Mouse (Mus musculus) MEL (cell line): ENCODE measurements around the gene Pitpnb. TPM values are rescaled to one million over a fixed set of nuclear protein-coding genes. Genes with fewer than 3 reads are reported as not detected.

Experiments used
- DNase-seq: peaks from one replicate; pipeline ENCODE4 v3.0.0; 2011; ENCODE audit warnings: low read depth, low spot score
- H3K27ac ChIP-seq: 2 replicates; pipeline ENCODE4 v1.5.1; 2012; ENCODE audit warnings: low read depth, mild to moderate bottlenecking, control low read depth, low read length, moderate library complexity; ENCODE audit not compliant: control insufficient read depth
- H3K27me3 ChIP-seq, 2 experiments: fragments of 150-350 bp in 1 of 2; sonication (generic) in 1 of 2; 2 replicates each; pipeline ENCODE4 v1.6.1; 2012; ENCODE audit warnings: low read length in 2 of 2, mild to moderate bottlenecking in 2 of 2, improper control_type of control experiment in 1 of 2, moderate library complexity in 1 of 2; ENCODE audit not compliant: insufficient read depth in 2 of 2, control insufficient read depth in 1 of 2
- H3K36me3 ChIP-seq, 2 experiments: 2 replicates each; pipeline ENCODE4 v1.6.1; 2012 to 2014; ENCODE audit warnings: low read length in 2 of 2, improper control_type of control experiment in 1 of 2, inconsistent platforms in 1 of 2, mild to moderate bottlenecking in 1 of 2; ENCODE audit not compliant: insufficient read depth in 2 of 2, control insufficient read depth in 1 of 2
- H3K4me1 ChIP-seq, 2 experiments: fragments of 150-350 bp in 1 of 2; sonication (generic) in 1 of 2; 2 replicates each; pipeline ENCODE4 v1.6.1; 2012; ENCODE audit warnings: low read length in 2 of 2, improper control_type of control experiment in 1 of 2, mild to moderate bottlenecking in 1 of 2; ENCODE audit not compliant: insufficient read depth in 2 of 2, control insufficient read depth in 1 of 2
- H3K4me3 ChIP-seq, 2 experiments: fragments of 150-350 bp in 1 of 2; sonication (generic) in 1 of 2; 2 replicates each; pipeline ENCODE4 v1.5.1; 2012; ENCODE audit warnings: low read depth in 2 of 2, low read length in 2 of 2, mild to moderate bottlenecking in 2 of 2, moderate library complexity in 2 of 2, control low read depth in 1 of 2, improper control_type of control experiment in 1 of 2; ENCODE audit not compliant: control insufficient read depth in 1 of 2, insufficient read depth in 1 of 2
- H3K79me2 ChIP-seq: 2 replicates; pipeline ENCODE4 v1.6.1; 2012; ENCODE audit warnings: mild to moderate bottlenecking, low read length, moderate library complexity; ENCODE audit not compliant: control insufficient read depth, poor library complexity, insufficient read depth
- H3K9ac ChIP-seq: 2 replicates; pipeline ENCODE4 v1.6.1; 2012; ENCODE audit warnings: low read depth, mild to moderate bottlenecking, control low read depth, low read length, moderate library complexity; ENCODE audit not compliant: control insufficient read depth, poor library complexity, severe bottlenecking
- H3K9me3 ChIP-seq: fragments of 150-350 bp; sonication (generic); replicated peaks from 2 replicates; pipeline ENCODE4 v1.6.1; 2012; ENCODE audit warnings: mild to moderate bottlenecking, low read length, improper control_type of control experiment, moderate library complexity; ENCODE audit not compliant: insufficient read depth
- BHLHE40 ChIP-seq: IDR thresholded peaks from 2 replicates; pipeline ENCODE4 v1.6.1; 2012; ENCODE audit warnings: low read depth, mild to moderate bottlenecking, inconsistent platforms, low read length, improper control_type of control experiment, borderline replicate concordance
- CHD2 ChIP-seq: IDR thresholded peaks from 2 replicates; pipeline ENCODE4 v1.6.1; 2011; ENCODE audit warnings: low read length, improper control_type of control experiment
- CTCF ChIP-seq, 3 experiments: IDR thresholded peaks in 2 of 3; conservative IDR thresholded peaks in 1 of 3; 2 replicates each; pipeline ENCODE4 v1.5.1; 2011 to 2012; ENCODE audit warnings: low read length in 3 of 3, low read depth in 2 of 3, mild to moderate bottlenecking in 2 of 3, improper control_type of control experiment in 1 of 3, inconsistent platforms in 1 of 3, mixed read lengths in 1 of 3, moderate library complexity in 1 of 3; ENCODE audit not compliant: control insufficient read depth in 1 of 3, insufficient read depth in 1 of 3, poor library complexity in 1 of 3, severe bottlenecking in 1 of 3
- E2F4 ChIP-seq: IDR thresholded peaks from 2 replicates; pipeline ENCODE4 v1.6.1; 2011; ENCODE audit warnings: low read depth, low read length, improper control_type of control experiment, borderline replicate concordance
- ELF1 ChIP-seq: IDR thresholded peaks from 2 replicates; pipeline ENCODE4 v1.6.1; 2014; ENCODE audit warnings: low read depth, mild to moderate bottlenecking, inconsistent platforms, low read length, improper control_type of control experiment, moderate library complexity
- EP300 ChIP-seq, 2 experiments: IDR thresholded peaks; 2 replicates each; pipeline ENCODE4 v1.6.1; 2011; ENCODE audit warnings: improper control_type of control experiment in 2 of 2, low read length in 2 of 2, low read depth in 1 of 2, mild to moderate bottlenecking in 1 of 2
- ETS1 ChIP-seq: IDR thresholded peaks from 2 replicates; pipeline ENCODE4 v1.6.1; 2012; ENCODE audit warnings: low read depth, mild to moderate bottlenecking, inconsistent platforms, low read length, improper control_type of control experiment, moderate library complexity
- GABPA ChIP-seq: IDR thresholded peaks from 2 replicates; pipeline ENCODE4 v1.6.1; 2012; ENCODE audit warnings: low read depth, mild to moderate bottlenecking, inconsistent platforms, low read length, improper control_type of control experiment, moderate library complexity
- HCFC1 ChIP-seq: IDR thresholded peaks from 2 replicates; pipeline ENCODE4 v1.6.1; 2012; ENCODE audit warnings: low read depth, mild to moderate bottlenecking, inconsistent platforms, low read length, improper control_type of control experiment, moderate library complexity
- JUND ChIP-seq: IDR thresholded peaks from 2 replicates; pipeline ENCODE4 v1.6.1; 2011; ENCODE audit warnings: low read depth, mild to moderate bottlenecking, improper control_type of control experiment, low read length
- KAT2A ChIP-seq: conservative IDR thresholded peaks from 2 replicates; pipeline ENCODE4 v1.6.1; 2012; ENCODE audit warnings: low read depth, low read length, improper control_type of control experiment, inconsistent platforms
- MAFK ChIP-seq: IDR thresholded peaks from 2 replicates; pipeline ENCODE4 v1.6.1; 2011; ENCODE audit warnings: low read depth, mild to moderate bottlenecking, low read length, improper control_type of control experiment, borderline replicate concordance
- MAX ChIP-seq: IDR thresholded peaks from 2 replicates; pipeline ENCODE4 v1.6.1; 2011; ENCODE audit warnings: low read length, improper control_type of control experiment
- MEF2A ChIP-seq: IDR thresholded peaks from 2 replicates; pipeline ENCODE4 v1.6.1; 2014; ENCODE audit warnings: low read depth, mild to moderate bottlenecking, inconsistent platforms, low read length, improper control_type of control experiment; ENCODE audit not compliant: poor library complexity, insufficient replicate concordance, severe bottlenecking; ENCODE audit errors: extremely low read depth
- MXI1 ChIP-seq: IDR thresholded peaks from 2 replicates; pipeline ENCODE4 v1.6.1; 2011; ENCODE audit warnings: mild to moderate bottlenecking, low read depth, low read length, improper control_type of control experiment
- MYC ChIP-seq: IDR thresholded peaks from 2 replicates; pipeline ENCODE4 v1.6.1; 2011; ENCODE audit warnings: low read depth, mild to moderate bottlenecking, low read length, improper control_type of control experiment, moderate library complexity
- NELFE ChIP-seq: IDR thresholded peaks from 2 replicates; pipeline ENCODE4 v1.6.1; 2011; ENCODE audit warnings: low read depth, low read length, improper control_type of control experiment
- NRF1 ChIP-seq: IDR thresholded peaks from 2 replicates; pipeline ENCODE4 v1.6.1; 2014; ENCODE audit warnings: low read depth, mild to moderate bottlenecking, inconsistent platforms, low read length, improper control_type of control experiment, moderate library complexity; ENCODE audit not compliant: poor library complexity, insufficient read depth, severe bottlenecking
- POLR2A ChIP-seq, 2 experiments: IDR thresholded peaks; 2 replicates each; pipeline ENCODE4 v1.6.1; 2011 to 2012; ENCODE audit warnings: low read length in 2 of 2, mild to moderate bottlenecking in 2 of 2, control low read depth in 1 of 2, improper control_type of control experiment in 1 of 2, low read depth in 1 of 2, moderate library complexity in 1 of 2; ENCODE audit not compliant: control insufficient read depth in 1 of 2, insufficient read depth in 1 of 2, poor library complexity in 1 of 2
- POLR2AphosphoS2 ChIP-seq: IDR thresholded peaks from 2 replicates; pipeline ENCODE4 v1.6.1; 2011; ENCODE audit warnings: low read length, improper control_type of control experiment
- RAD21 ChIP-seq: IDR thresholded peaks from 2 replicates; pipeline ENCODE4 v1.6.1; 2011; ENCODE audit warnings: mild to moderate bottlenecking, low read depth, low read length, improper control_type of control experiment
- RCOR1 ChIP-seq: IDR thresholded peaks from 2 replicates; pipeline ENCODE4 v1.6.1; 2012; ENCODE audit warnings: low read depth, mild to moderate bottlenecking, inconsistent platforms, low read length, improper control_type of control experiment
- TAL1 ChIP-seq: IDR thresholded peaks from 2 replicates; pipeline ENCODE4 v1.6.1; 2012; ENCODE audit warnings: mild to moderate bottlenecking, inconsistent platforms, low read length, moderate library complexity, mixed read lengths
- TBP ChIP-seq: IDR thresholded peaks from 2 replicates; pipeline ENCODE4 v1.8.0; 2011; ENCODE audit warnings: low read depth, low read length, improper control_type of control experiment
- UBTF ChIP-seq: IDR thresholded peaks from 2 replicates; pipeline ENCODE4 v1.6.1; 2012; ENCODE audit warnings: low read depth, mild to moderate bottlenecking, inconsistent platforms, low read length, improper control_type of control experiment, moderate library complexity, borderline replicate concordance; ENCODE audit not compliant: insufficient read depth
- USF1 ChIP-seq: IDR thresholded peaks from 2 replicates; pipeline ENCODE4 v1.6.1; 2014; ENCODE audit warnings: low read depth, mild to moderate bottlenecking, inconsistent platforms, low read length, improper control_type of control experiment, moderate library complexity
- USF2 ChIP-seq, 2 experiments: IDR thresholded peaks; 2 replicates each; pipeline ENCODE4 v1.6.1; 2011 to 2012; ENCODE audit warnings: improper control_type of control experiment in 2 of 2, low read length in 2 of 2, borderline replicate concordance in 1 of 2, inconsistent platforms in 1 of 2, low read depth in 1 of 2, mild to moderate bottlenecking in 1 of 2; ENCODE audit not compliant: insufficient read depth in 1 of 2
- ZC3H11A ChIP-seq: IDR thresholded peaks from 2 replicates; pipeline ENCODE4 v1.6.1; 2012; ENCODE audit warnings: low read depth, mild to moderate bottlenecking, inconsistent platforms, low read length, improper control_type of control experiment
- ZKSCAN1 ChIP-seq: IDR thresholded peaks from 2 replicates; pipeline ENCODE4 v1.6.1; 2012; ENCODE audit warnings: low read depth, mild to moderate bottlenecking, inconsistent platforms, low read length, improper control_type of control experiment, moderate library complexity
- ZMIZ1 ChIP-seq: IDR thresholded peaks from 2 replicates; pipeline ENCODE4 v1.6.1; 2012; ENCODE audit warnings: low read depth, mild to moderate bottlenecking, inconsistent platforms, low read length, improper control_type of control experiment, moderate library complexity
- ZNF384 ChIP-seq: IDR thresholded peaks from 2 replicates; pipeline ENCODE4 v1.6.1; 2012; ENCODE audit warnings: low read depth, mild to moderate bottlenecking, inconsistent platforms, low read length, improper control_type of control experiment
- polyA plus RNA-seq, 2 experiments: library from polyadenylated mRNA; stranded (reverse) in 1 of 2; unstranded in 1 of 2; fragments of >175 nt in 1 of 2; fragments of >200 nt in 1 of 2; gene quantifications; 2 replicates each; pipeline versions ENCODE4 v1.2.1 to v1.2.4; 2012; ENCODE audit warnings: low replicate concordance in 2 of 2, low read depth in 1 of 2; ENCODE audit not compliant: insufficient read length in 2 of 2, insufficient read depth in 1 of 2, missing spikeins in 1 of 2
- total RNA-seq: library from RNA; depleted of rRNA; stranded (reverse); fragments of 300-350 nt; gene quantifications from 2 replicates; pipeline ENCODE4 v1.2.3, GENCODE M21; 2012

Gene Pitpnb
- total and polyA plus RNA-seq, 3 experiments = 21.8 to 111 (median 88.5) TPM

- no peak overlapping the region for H3K4me3 ChIP-seq
- DNase-seq = no peak
- no peaks in the 10 kb centered on the region for H3K36me3 ChIP-seq
- H3K27ac ChIP-seq = no peak overlapping the region
- no peak overlapping the region for H3K9ac ChIP-seq
- no peaks in the 10 kb centered on the region for H3K4me1 ChIP-seq
- H3K27me3 ChIP-seq = no peaks in the 10 kb centered on the region
- no peaks in the 10 kb centered on the region for H3K9me3 ChIP-seq
- TF ChIP-seq MAX (no peak), ZMIZ1 (no peak)
- H3K79me2 ChIP-seq = no peaks in the 10 kb centered on the region
These were observed 91.7 kb downstream of the Pitpnb start for GRCm38 (mm10) chr5:111422058-111422800.

- Histone ChIP-seq H3K27me3 (no peaks in the 10 kb centered on the region), H3K9me3 (no peaks in the 10 kb centered on the region)
- DNase-seq = no peak
These were observed 92.4 kb downstream of the Pitpnb start for GRCm38 (mm10) chr5:111423011-111423410.

GRCm38 (mm10) chr5:111423616-111424015 lies 93.1 kb downstream of the Pitpnb start:
- Histone ChIP-seq H3K9ac (no peak overlapping the region), H3K4me3 (no peak overlapping the region), H3K36me3 (no peaks in the 10 kb centered on the region), H3K4me1 (no peaks in the 10 kb centered on the region), H3K9me3 (no peaks in the 10 kb centered on the region), H3K27me3 (no peaks in the 10 kb centered on the region), H3K79me2 (no peaks in the 10 kb centered on the region), H3K27ac (no peak overlapping the region)
- DNase-seq = no peak
- TF ChIP-seq NRF1 (no peak), NELFE (no peak), ZMIZ1 (no peak), GABPA (no peak), ZNF384 (no peak), MEF2A (no peak), ELF1 (no peak), JUND (no peak), HCFC1 (no peak), MAX (no peak), EP300 (IDR thresholded peaks at IDR 0.05; ENCODE audit: low read depth in 1 of 2, low read length in 2 of 2) (no peak), POLR2A (IDR thresholded peaks at IDR 0.05; ENCODE audit: control insufficient read depth in 1 of 2, insufficient read depth in 1 of 2, low read depth in 1 of 2, low read length in 2 of 2, poor library complexity in 1 of 2) (no peak), USF2 (IDR thresholded peaks at IDR 0.05; ENCODE audit: borderline replicate concordance in 1 of 2, insufficient read depth in 1 of 2, low read depth in 1 of 2, low read length in 2 of 2) (no peak), ZKSCAN1 (no peak), TAL1 (no peak), POLR2AphosphoS2 (no peak), E2F4 (no peak)

More at GRCm38 (mm10) chr5:111423011-111423410, 92.4 kb downstream of the Pitpnb start:
- Histone ChIP-seq H3K27ac (no peak overlapping the region), H3K9ac (no peak overlapping the region), H3K36me3 (no peaks in the 10 kb centered on the region), H3K4me1 (no peaks in the 10 kb centered on the region), H3K79me2 (no peaks in the 10 kb centered on the region), H3K4me3 (no peak overlapping the region)
- TF ChIP-seq CHD2 (no peak), MAX (no peak), BHLHE40 (no peak), MAFK (no peak), ZC3H11A (no peak), JUND (no peak), RCOR1 (no peak), UBTF (no peak), GABPA (no peak), MXI1 (no peak), USF1 (no peak), ELF1 (no peak), KAT2A (no peak), TBP (no peak), CTCF (IDR thresholded peaks at IDR 0.05 in 2 of 3, conservative IDR thresholded peaks at IDR 0.05 in 1 of 3; ENCODE audit: control insufficient read depth in 1 of 3, insufficient read depth in 1 of 3, low read depth in 2 of 3, low read length in 3 of 3, poor library complexity in 1 of 3, severe bottlenecking in 1 of 3) (no peak), RAD21 (no peak), ETS1 (no peak), ZNF384 (no peak), EP300 (IDR thresholded peaks at IDR 0.05; ENCODE audit: low read depth in 1 of 2, low read length in 2 of 2) (no peak), MYC (no peak)
